Mouse (Mus musculus) R1 (cell line): Measurements from ENCODE around the gene Pgp.

Source experiments
- DNase-seq: peaks from one replicate; pipeline ENCODE4 v3.0.0-alpha.2; 2018; ENCODE audit warnings: low read depth, low spot score

Gene Pgp

DNA sequence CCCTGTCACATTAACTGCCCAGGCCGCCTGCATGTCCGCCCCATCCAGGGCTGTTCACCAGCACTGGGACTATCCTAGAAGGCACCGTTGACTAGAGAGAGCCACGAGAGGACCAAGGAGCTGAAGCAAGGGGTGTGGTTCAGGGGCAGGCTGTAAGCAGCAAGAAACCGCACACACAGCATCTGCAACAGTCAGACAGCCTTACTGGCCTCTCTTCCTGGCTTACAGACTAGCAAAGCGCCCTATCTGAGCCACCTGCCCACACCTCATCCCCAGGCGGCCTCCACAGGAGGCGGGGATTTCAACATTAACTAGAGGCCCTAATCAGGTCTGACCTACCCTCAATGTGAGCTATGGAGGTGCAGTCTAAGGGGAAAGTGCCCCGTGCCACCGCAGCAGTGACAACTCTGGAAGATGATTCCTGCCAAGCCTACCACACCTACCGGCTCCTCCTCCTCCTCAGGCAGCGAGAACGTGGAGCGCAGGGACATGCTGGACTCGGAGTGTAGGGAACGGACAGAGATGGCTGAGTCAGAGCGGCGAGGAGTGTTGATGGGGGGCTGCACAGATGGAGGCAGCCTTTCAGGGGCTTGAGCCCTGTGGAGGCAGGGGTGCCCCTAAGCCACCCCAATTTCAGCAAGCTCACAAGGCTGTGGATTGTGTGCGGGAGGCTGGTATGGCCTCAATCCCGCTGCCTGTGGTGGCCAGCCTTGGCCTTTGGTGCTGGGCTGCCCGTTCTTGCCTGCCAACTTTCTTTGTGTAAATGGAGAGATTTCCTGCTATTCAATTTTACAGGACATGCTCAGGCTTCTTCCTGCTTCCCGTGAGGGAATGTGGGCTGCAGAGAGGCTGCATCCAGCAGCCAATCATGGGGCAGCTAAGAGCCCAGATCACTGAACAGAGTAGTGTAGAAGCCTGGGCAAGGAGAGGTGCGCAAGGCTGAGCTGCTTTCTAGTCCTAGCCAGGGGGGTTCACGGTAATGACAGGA, 44.4 kb downstream of the Pgp start:
- no peak for DNase-seq

- no peak for DNase-seq
Observed at GRCm38 (mm10) chr17:24520450-24520849, 50.3 kb downstream of the Pgp start.
